Mouse (Mus musculus): ENCODE results near the gene P2ry2. TPM values are rescaled to one million over a fixed set of nuclear protein-coding genes. Genes with fewer than 3 reads are reported as not detected.
A peak's percentile ranks its signal among the peaks of the same experiment; 100 is the strongest.

The P2ry2 gene
- polyA plus RNA-seq, 1 experiment from 2014 or later: 0.11 TPM

- no peak overlapping the region for H3K4me2 ChIP-seq (replicated peaks)
- no peaks in the 10 kb centered on the region for H3K36me3 ChIP-seq
- no peaks in the 10 kb centered on the region for H3K9me3 ChIP-seq
- no peak for ATAC-seq (replicated peaks)
- peaks cover 15% of the 10 kb centered on the region for H3K27me3 ChIP-seq
- H3K4me3 ChIP-seq: no peak overlapping the region
- WGBS: 50% methylated on average over 7 of the region's 7 CpGs
- no peak overlapping the region for H3K27ac ChIP-seq (replicated peaks)
- H3K4me1 ChIP-seq: peaks cover 4% of the 10 kb centered on the region; the same call in 1 of the 2 replicates
- H3K9ac ChIP-seq (replicated peaks): no peak overlapping the region
Measured at GRCm38 (mm10) chr7:101017021-101017461, 4.4 kb upstream of the P2ry2 start.

GRCm38 (mm10) chr7:101014985-101015384 lies 2.3 kb upstream of the P2ry2 start:
- H3K36me3 ChIP-seq: no peaks in the 10 kb centered on the region

GRCm38 (mm10) chr7:101014041-101014440 lies 1.4 kb upstream of the P2ry2 start:
- Histone ChIP-seq H3K27me3 (peaks cover 38% of the 10 kb centered on the region), H3K9me3 (no peaks in the 10 kb centered on the region), H3K4me2 (replicated peaks) (no peak overlapping the region), H3K4me3 (no peak overlapping the region), H3K9ac (replicated peaks) (no peak overlapping the region), H3K36me3 (no peaks in the 10 kb centered on the region), H3K4me1 (peaks cover 12% of the 10 kb centered on the region), H3K27ac (replicated peaks) (no peak overlapping the region)
- 28% methylated on average over 9 of the region's 9 CpGs for WGBS
- ATAC-seq (replicated peaks): no peak

More at GRCm38 (mm10) chr7:101014985-101015384, 2.3 kb upstream of the P2ry2 start:
- H3K4me2 ChIP-seq (replicated peaks): no peak overlapping the region
- WGBS: 64% methylated on average over 1 of the region's 1 CpGs
- no peak overlapping the region for H3K9ac ChIP-seq (replicated peaks)
- peaks cover 12% of the 10 kb centered on the region for H3K4me1 ChIP-seq
- H3K4me3 ChIP-seq: no peak overlapping the region
- H3K27me3 ChIP-seq: peaks cover 36% of the 10 kb centered on the region
- no peaks in the 10 kb centered on the region for H3K9me3 ChIP-seq
- ATAC-seq (replicated peaks): no peak
- H3K27ac ChIP-seq (replicated peaks): no peak overlapping the region

- under 1% methylated on average over 53 of the region's 53 CpGs for WGBS
- H3K27me3 ChIP-seq: peaks cover 41% of the 10 kb centered on the region
- peak overlapping the region; percentile 44 for H3K4me3 ChIP-seq
- peak overlapping the region; percentile 92 for H3K4me2 ChIP-seq (replicated peaks)
- no peak overlapping the region for H3K27ac ChIP-seq (replicated peaks)
- no peaks in the 10 kb centered on the region for H3K9me3 ChIP-seq
- peak; percentile 94 for ATAC-seq (replicated peaks)
- H3K36me3 ChIP-seq: no peaks in the 10 kb centered on the region
- H3K9ac ChIP-seq (replicated peaks): peak overlapping the region; percentile 39
- H3K4me1 ChIP-seq: peaks cover 8% of the 10 kb centered on the region
Measured at GRCm38 (mm10) chr7:101011681-101012367, 842 bp downstream of the P2ry2 start.

GRCm38 (mm10) chr7:101010741-101011140 lies 1.9 kb downstream of the P2ry2 start:
- Histone ChIP-seq H3K4me2 (replicated peaks) (no peak overlapping the region), H3K27ac (replicated peaks) (no peak overlapping the region), H3K4me1 (peaks cover 8% of the 10 kb centered on the region), H3K4me3 (no peak overlapping the region), H3K27me3 (peaks cover 41% of the 10 kb centered on the region), H3K9ac (replicated peaks) (no peak overlapping the region), H3K36me3 (no peaks in the 10 kb centered on the region), H3K9me3 (no peaks in the 10 kb centered on the region)
- 66% methylated on average over 3 of the region's 3 CpGs for whole genome bisulfite sequencing
- no peak for ATAC-seq (replicated peaks)

GRCm38 (mm10) chr7:101006201-101006600 lies 6.5 kb downstream of the P2ry2 start:
- no peak for ATAC-seq (replicated peaks)

GRCm38 (mm10) chr7:101005119-101005518 lies 7.5 kb downstream of the P2ry2 start:
- Histone ChIP-seq H3K27me3 (peaks cover 7% of the 10 kb centered on the region; the same call in 1 of the 2 replicates), H3K27ac (replicated peaks) (no peak overlapping the region), H3K9ac (replicated peaks) (no peak overlapping the region), H3K4me1 (no peaks in the 10 kb centered on the region), H3K36me3 (no peaks in the 10 kb centered on the region), H3K4me3 (no peak overlapping the region), H3K9me3 (no peaks in the 10 kb centered on the region), H3K4me2 (replicated peaks) (no peak overlapping the region)
- WGBS: 67% methylated on average over 4 of the region's 4 CpGs
- no peak for ATAC-seq (replicated peaks)

More at GRCm38 (mm10) chr7:101006201-101006600, 6.5 kb downstream of the P2ry2 start:
- Histone ChIP-seq H3K27ac (replicated peaks) (no peak overlapping the region), H3K4me2 (replicated peaks) (no peak overlapping the region), H3K9me3 (no peaks in the 10 kb centered on the region), H3K27me3 (peaks cover 17% of the 10 kb centered on the region; the same call in 1 of the 2 replicates), H3K9ac (replicated peaks) (no peak overlapping the region), H3K4me3 (no peak overlapping the region), H3K4me1 (no peaks in the 10 kb centered on the region; the same call in 1 of the 2 replicates), H3K36me3 (no peaks in the 10 kb centered on the region)
- 79% methylated on average over 2 of the region's 2 CpGs for WGBS

GRCm38 (mm10) chr7:101003442-101004326 lies 9.0 kb downstream of the P2ry2 start:
- H3K36me3 ChIP-seq: no peaks in the 10 kb centered on the region
- H3K4me3 ChIP-seq: no peak overlapping the region
- H3K4me1 ChIP-seq: no peaks in the 10 kb centered on the region
- no peak overlapping the region for H3K9ac ChIP-seq (replicated peaks)
- no peak for ATAC-seq (replicated peaks)
- no peaks in the 10 kb centered on the region for H3K9me3 ChIP-seq
- peaks cover 3% of the 10 kb centered on the region; the same call in 1 of the 2 replicates for H3K27me3 ChIP-seq
- no peak overlapping the region for H3K27ac ChIP-seq (replicated peaks)
- 83% methylated on average over 11 of the region's 11 CpGs for WGBS
- H3K4me2 ChIP-seq (replicated peaks): no peak overlapping the region

- WGBS: 63% methylated on average over 6 of the region's 6 CpGs
- Histone ChIP-seq H3K27ac (replicated peaks) (no peak overlapping the region), H3K9me3 (no peaks in the 10 kb centered on the region), H3K9ac (replicated peaks) (no peak overlapping the region), H3K4me1 (no peaks in the 10 kb centered on the region), H3K4me3 (no peak overlapping the region), H3K27me3 (no peaks in the 10 kb centered on the region), H3K36me3 (no peaks in the 10 kb centered on the region), H3K4me2 (replicated peaks) (no peak overlapping the region)
- ATAC-seq (replicated peaks): no peak
Measured at GRCm38 (mm10) chr7:101002274-101002673, 10.4 kb downstream of the P2ry2 start.

- H3K27ac ChIP-seq (replicated peaks): no peak overlapping the region
- H3K4me3 ChIP-seq: no peak overlapping the region
- no peaks in the 10 kb centered on the region for H3K9me3 ChIP-seq
- no peak for ATAC-seq (replicated peaks)
- H3K4me2 ChIP-seq (replicated peaks): no peak overlapping the region
- H3K9ac ChIP-seq (replicated peaks): no peak overlapping the region
- H3K4me1 ChIP-seq: no peaks in the 10 kb centered on the region
- WGBS: 89% methylated on average over 5 of the region's 5 CpGs
- H3K36me3 ChIP-seq: no peaks in the 10 kb centered on the region
- no peaks in the 10 kb centered on the region for H3K27me3 ChIP-seq
Measured at GRCm38 (mm10) chr7:100999623-101000022, 13.0 kb downstream of the P2ry2 start.

- Histone ChIP-seq H3K4me3 (no peak overlapping the region), H3K27me3 (no peaks in the 10 kb centered on the region), H3K9ac (replicated peaks) (no peak overlapping the region), H3K4me2 (replicated peaks) (no peak overlapping the region), H3K36me3 (no peaks in the 10 kb centered on the region), H3K27ac (replicated peaks) (no peak overlapping the region), H3K4me1 (no peaks in the 10 kb centered on the region), H3K9me3 (no peaks in the 10 kb centered on the region)
- WGBS: 92% methylated on average over 24 of the region's 24 CpGs
- no peak for ATAC-seq (replicated peaks)
Measured at GRCm38 (mm10) chr7:100998578-100998960, 14.1 kb downstream of the P2ry2 start.

- Histone ChIP-seq H3K27me3 (no peaks in the 10 kb centered on the region), H3K4me1 (no peaks in the 10 kb centered on the region), H3K4me2 (replicated peaks) (no peak overlapping the region), H3K9me3 (no peaks in the 10 kb centered on the region), H3K36me3 (no peaks in the 10 kb centered on the region), H3K27ac (replicated peaks) (no peak overlapping the region), H3K9ac (replicated peaks) (no peak overlapping the region), H3K4me3 (no peak overlapping the region)
- WGBS: 85% methylated on average over 31 of the region's 31 CpGs
- ATAC-seq (replicated peaks): no peak
Measured at GRCm38 (mm10) chr7:100997951-100998577, 14.6 kb downstream of the P2ry2 start.
